Mouse (Mus musculus) CD4-positive, CD25-positive, alpha-beta regulatory T cell, adult 2 months (primary cell): ENCODE results near the gene Csrnp1.

Experiments used
- DNase-seq: peaks from one replicate; pipeline ENCODE4 v3.0.0-alpha.2; 2012; ENCODE audit warnings: low read depth, low spot score

Gene Csrnp1

DNA sequence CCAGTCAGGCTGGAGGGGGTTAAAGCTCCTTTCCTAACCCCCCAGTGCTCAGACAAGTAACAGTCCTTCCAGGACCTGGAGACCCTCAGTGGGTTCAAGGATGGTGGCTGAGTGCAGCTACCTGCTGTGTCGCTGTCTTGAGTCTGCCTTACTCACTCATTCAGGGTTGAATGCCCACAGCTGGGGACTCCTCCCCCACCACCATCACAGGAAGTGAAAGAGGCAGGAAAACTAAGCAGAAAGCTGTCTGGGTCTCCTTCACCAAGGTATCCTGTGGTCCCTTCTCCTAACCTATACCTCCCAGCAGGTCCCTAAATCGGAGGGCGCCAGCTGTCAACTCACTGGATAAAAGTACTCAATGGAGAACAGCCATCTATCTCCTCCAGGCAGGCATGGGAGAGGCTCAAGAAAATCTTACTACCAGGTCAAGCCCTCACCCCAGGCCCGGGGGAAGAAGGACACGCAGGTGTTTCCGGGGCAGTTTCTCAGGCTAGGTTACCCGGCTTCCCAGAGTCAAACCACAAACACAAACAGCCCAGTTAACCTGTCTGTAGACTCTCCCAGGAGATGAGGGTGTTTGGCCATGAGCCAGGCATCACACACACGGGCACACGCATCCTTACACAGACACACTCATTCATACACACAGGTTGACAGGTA lies 6.2 kb downstream of the Csrnp1 start:
- peak; percentile 74 for DNase-seq

DNA sequence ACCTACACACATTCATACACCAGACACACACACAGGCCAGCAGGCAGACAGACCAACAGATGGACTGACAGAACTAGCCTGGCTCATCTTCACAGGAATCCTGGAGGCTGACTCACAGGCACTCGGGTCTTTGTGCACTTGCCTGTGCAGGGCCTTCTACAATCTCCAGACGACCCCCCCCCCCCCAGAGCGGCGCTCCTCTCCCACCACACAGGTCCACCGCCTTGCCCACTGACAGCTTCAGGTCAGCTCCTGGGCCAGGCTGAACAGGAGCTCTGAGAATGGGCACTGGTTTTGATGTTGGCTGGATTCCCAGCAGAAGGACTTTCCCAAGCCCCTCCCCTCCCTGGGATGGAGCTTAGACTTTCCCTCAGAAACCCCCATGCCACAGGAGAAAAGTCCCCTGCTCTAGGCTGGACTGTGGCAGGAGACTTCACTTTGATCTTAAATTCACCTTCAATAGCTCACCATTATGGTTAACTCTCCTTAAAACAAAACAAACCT lies 6.8 kb downstream of the Csrnp1 start:
- DNase-seq: peak; percentile 43

DNA sequence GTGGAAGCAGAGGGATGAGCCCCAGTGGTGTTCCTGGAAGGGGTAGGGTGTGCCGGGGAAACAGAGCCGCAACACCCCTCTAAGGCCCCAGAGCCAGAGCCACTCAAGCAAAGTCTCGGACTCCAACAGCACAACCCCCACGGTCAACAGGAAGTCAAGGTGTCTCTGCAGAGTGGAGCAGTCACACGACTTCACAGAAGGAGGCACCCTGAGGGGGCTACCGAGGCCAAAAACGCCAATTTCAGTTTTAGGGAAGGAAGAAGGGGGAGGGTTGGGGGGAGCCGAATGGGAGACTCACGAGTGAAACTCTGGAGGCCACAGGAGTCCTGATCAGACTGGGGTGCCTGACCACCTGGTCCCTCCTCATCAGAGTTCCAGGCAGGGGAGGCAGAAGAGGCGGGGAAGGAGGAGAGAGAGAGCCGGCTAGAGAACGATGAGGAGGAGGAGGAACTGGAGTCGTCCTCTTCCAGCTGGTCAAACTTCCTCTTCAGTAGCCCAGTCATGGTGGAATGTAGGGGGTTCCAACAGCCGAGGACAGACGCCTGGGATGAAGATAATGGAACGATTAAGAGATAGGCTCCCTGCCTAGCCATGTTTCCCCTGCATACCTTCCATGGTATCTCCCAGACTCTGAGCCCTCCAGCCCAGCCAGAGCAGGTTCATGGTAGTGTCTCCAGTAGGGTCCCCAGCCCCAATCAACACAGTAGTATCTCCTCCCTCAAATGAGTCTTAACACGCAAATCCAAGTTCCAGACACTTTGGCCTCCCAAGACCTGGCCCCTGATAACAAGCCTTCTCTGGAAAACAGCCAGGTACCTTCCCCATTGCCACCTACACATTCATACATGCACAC lies 7.5 kb downstream of the Csrnp1 start:
- peak; percentile 56 for DNase-seq

- no peak for DNase-seq
These were observed 9.2 kb downstream of the Csrnp1 start for GRCm38 (mm10) chr9:119975286-119975685.

GRCm38 (mm10) chr9:119974609-119975008 lies 9.8 kb downstream of the Csrnp1 start:
- peak; percentile 58 for DNase-seq

DNA sequence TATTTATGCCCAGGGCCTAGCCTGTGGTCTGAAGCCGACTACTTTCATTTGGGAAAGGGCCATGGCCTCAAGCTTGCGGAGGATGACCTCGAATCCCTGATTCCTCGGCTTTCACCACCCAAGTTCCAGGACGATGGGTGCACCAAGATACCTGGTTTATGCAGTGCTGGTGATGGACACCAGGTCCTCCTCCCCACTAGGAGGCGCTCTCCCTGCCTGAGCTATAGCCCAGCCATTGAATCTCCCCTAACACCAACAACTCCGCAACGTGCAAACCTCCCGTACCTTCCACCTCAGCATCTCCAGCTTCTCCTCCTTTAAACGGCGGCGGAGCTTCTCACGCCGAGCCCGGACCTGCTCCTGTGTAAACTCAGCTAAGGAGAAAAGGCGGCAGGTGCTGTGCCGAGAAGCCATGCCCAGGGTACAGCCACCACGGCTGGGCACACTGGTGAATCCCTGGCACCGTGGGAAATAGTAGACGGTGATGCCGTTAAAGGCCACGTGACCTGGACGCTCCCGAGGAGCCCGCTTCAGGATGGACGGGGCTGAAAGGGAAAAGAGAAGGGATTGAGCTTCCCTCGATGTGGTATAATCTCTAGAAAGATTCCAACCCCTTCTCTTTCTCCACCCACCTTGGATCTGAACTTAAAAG lies 10.5 kb downstream of the Csrnp1 start:
- DNase-seq: peak; percentile 78

GRCm38 (mm10) chr9:119973281-119973680 lies 11.2 kb downstream of the Csrnp1 start:
- DNase-seq: no peak

DNA sequence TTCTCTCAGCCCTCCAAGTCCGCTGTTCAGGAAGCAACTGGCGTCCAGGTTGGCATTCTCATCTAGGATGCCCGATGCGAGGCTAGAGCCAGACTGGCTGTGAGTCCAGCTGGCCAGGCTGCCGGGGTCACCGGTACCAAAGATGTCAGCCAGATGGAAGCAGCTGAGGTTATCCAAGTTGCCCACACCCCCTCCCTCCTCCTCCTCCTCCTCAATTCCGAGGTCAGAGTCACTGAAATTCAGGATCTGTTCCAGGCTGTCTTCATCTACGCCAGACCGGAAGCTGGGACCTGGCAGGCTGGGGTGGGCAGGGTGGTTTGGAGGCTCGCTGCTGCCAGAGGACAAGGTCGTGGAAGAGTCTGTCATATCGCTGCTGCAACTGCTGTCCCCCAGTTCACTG lies 11.9 kb downstream of the Csrnp1 start:
- DNase-seq: no peak

DNA sequence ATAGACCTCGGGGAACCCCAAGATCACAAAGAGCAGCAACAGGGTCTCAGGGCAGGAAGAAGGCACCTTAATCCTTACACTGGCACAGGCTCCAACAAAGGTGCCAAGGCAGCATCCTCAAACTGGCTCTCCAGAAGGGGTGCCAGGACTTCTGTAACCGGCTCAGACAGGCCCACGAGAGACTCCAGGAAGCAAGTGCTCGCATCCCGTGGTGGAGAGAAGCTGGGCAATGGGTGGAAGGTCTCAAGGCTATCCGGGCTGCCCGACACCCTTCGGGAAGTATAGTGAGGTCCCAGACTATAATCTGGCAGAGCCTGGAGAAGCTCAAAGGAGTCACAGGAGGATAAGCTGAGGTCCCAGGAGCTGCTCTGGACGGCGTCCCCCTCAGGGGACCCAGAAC lies 12.3 kb downstream of the Csrnp1 start:
- DNase-seq: no peak

DNA sequence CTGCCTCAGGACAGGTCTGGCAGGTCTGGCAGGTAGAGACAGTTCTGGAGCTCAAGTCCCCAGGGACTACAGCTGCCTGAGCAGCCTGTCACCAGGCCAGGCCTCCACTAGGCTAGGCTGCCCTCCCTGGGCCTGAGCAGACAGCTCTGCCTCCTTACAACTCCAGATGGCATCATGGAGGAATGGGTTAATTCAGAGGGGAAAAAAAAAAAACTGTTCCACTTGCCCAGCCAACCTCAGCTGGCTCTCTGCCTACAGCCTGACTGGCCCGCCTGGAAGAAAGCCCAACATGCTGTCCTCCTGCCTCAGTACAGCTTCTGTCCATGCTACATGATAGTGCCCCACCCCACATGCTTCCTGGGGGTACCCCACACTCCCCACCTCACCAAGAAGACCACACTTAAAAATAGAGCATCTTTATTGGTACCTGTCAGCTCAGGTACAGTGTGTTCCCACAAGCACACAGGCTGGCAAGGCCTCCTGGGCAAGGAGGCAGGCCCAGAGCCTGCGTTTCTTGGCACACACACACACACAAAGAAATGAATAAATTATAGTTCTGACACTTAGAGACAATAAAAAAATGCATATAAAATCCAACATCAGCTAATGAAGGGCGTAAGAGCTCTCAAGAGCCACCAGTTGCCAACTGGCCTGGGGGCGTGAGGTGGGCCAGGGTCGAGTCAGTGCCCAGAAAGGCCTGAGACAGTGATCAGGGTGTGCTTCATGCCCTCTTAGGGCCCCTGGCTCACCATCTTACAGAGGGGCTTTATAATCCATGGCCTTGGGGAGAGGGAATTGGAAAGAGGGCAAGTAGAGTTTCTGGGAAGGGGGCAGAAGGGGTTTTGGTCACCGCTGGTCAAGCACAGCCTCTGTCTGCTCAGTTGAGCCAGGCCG lies 13.4 kb downstream of the Csrnp1 start:
- DNase-seq: peak; percentile 27

- peak; percentile 70 for DNase-seq
These were observed 14.2 kb downstream of the Csrnp1 start for GRCm38 (mm10) chr9:119970221-119970620.

DNA sequence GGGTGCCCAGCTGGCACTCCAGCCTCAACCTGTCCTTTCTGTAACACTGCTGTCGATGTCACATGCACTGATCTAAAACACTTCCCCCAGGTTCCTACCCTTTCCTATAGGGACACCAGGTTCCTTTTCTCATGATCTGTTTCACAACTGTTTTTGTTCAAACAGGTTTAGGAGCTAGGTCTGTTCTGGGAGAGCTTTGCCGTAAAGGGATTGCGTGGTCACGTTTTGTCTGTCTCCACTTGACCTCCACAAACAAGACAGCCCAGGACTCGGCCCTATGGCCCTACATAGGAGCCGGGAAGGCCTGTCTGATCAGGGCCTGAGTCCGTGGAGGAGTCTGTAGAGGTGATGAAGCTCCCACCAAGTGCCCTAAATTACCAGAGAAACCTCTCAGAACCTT lies 14.6 kb downstream of the Csrnp1 start:
- DNase-seq: no peak

- DNase-seq: no peak
These were observed 18.1 kb downstream of the Csrnp1 start for GRCm38 (mm10) chr9:119966221-119966910.

DNA sequence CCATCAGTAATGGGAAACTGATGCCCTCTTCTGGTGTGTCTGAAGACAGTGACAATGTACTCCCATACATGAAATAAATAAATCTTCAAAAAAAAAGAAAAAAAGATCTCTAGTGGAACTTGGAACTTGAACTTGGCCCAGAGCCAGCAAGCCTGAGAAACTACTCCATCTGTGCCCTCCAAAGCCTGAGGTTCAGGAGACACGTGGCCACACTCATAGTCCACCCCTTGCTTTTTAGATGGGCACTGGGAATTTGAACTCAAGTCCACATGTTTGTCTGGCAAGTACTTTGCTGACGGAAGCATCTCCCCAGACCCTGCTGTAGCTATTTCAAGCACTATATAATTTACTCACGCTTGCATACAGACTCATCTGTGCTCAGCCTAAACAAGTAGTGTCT lies 19.3 kb downstream of the Csrnp1 start:
- DNase-seq: no peak

DNA sequence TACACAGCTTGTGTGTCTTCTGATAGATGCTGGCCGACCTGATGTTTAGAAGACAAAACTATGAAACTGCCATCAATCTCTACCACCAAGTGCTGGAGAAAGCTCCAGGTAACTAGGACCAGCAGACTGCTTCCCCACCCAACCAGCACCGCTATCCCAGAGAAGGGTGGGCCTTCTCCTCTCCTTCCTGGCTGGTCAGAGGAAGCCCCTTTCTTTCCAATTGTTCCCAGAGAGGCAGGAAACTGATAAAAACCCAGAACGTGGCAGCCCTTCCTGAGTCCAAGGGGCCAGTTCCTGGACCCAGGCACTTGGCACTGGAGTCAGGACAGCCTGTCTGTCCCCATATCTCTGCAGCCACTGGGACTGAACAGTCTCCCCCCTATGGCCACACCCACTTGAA lies 20.3 kb downstream of the Csrnp1 start:
- no peak for DNase-seq

- peak; percentile 89 for DNase-seq
These were observed 21.3 kb downstream of the Csrnp1 start for GRCm38 (mm10) chr9:119962987-119963667.

GRCm38 (mm10) chr9:119962216-119962615 lies 22.2 kb downstream of the Csrnp1 start:
- no peak for DNase-seq

DNA sequence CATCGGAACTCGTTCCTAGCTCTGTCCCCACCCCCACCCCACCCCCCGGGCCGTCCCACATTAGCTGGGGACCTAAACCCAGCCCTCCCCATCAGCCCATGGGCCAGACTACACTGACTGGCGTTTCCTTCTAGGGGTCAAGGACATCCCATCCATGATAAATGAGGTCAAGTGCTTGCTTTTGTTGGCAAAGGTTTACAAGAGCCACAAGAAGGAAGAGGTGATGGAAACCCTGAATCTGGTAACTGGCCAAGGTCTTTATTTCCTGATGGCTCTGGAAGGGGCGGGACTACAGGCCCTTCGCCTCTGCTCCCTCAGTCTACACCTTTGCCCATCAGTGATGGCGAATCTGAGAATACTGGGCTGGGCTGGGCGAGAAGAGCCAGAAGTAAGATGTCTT lies 25.6 kb downstream of the Csrnp1 start:
- no peak for DNase-seq

DNA sequence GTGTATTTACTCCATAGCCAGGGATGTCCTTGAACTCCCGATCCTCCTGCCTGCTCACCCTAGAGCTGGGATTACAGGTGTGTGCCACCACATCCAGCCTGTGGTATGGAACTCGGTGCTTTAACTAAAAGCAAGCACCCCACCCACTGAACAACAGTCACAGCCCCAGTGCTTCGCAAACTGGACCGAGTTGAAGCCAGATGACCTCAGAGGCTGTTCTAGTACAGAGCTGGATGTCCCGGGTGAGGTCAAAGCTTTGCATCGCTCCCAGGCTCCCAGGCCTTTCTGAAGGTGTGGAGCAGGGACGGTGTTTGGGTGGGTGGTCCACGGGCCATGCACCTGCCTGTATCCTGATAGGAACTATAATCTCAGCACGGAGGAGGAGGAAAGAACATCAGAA lies 33.1 kb downstream of the Csrnp1 start:
- DNase-seq: no peak

- no peak for DNase-seq
These were observed 34.0 kb downstream of the Csrnp1 start for GRCm38 (mm10) chr9:119950434-119950833.
